Mouse (Mus musculus) embryonic facial prominence, embryonic 10.5 days (tissue): ENCODE data around the gene Tomm6. TPM values are rescaled to one million over a fixed set of nuclear protein-coding genes. Genes with fewer than 3 reads are reported as not detected.

ENCODE experiments used
- DNase-seq: peaks from one replicate; pipeline ENCODE4 v3.0.0-alpha.2; 2017; ENCODE audit warnings: low spot score
- H3K27ac ChIP-seq: fragments of 300-500 bp; sonication (generic); replicated peaks from 2 replicates; pipeline ENCODE4 v1.5.1; 2016; ENCODE audit warnings: mild to moderate bottlenecking
- H3K27me3 ChIP-seq: fragments of 300-500 bp; sonication (generic); replicated peaks from 2 replicates; pipeline ENCODE4 v1.6.1; 2016; ENCODE audit warnings: low read depth, mild to moderate bottlenecking; ENCODE audit not compliant: poor library complexity, severe bottlenecking
- H3K36me3 ChIP-seq: fragments of 300-500 bp; sonication (generic); replicated peaks from 2 replicates; pipeline ENCODE4 v1.6.1; 2016; ENCODE audit warnings: mild to moderate bottlenecking, moderate library complexity
- H3K4me1 ChIP-seq: fragments of 300-500 bp; sonication (generic); 2 replicates; pipeline ENCODE4 v1.6.1; 2016
- H3K4me3 ChIP-seq: fragments of 300-500 bp; sonication (generic); 2 replicates; pipeline ENCODE4 v1.5.1; 2016; ENCODE audit warnings: mild to moderate bottlenecking, moderate library complexity
- H3K9me3 ChIP-seq: fragments of 300-500 bp; sonication (generic); 2 replicates; pipeline ENCODE4 v1.6.1; 2016; ENCODE audit warnings: mild to moderate bottlenecking
- WGBS: fragments of 180-500 bp; shearing (Covaris S2); methylation state at CpG from one replicate; pipeline ENCODE4 v1.1.7; 2016; 5-methylcytosine and 5-hydroxymethylcytosine counted together
- polyA plus RNA-seq: library from polyadenylated mRNA; unstranded; fragments of >200 nt; fragmentation: Nextera tagmentation; extraction: Ambion mirVana; gene quantifications from 2 replicates; pipeline ENCODE4 v1.2.1, GENCODE M21; 2016

The Tomm6 gene
- polyA plus RNA-seq, 1 experiment from 2014 or later: 378 TPM

GRCm38 (mm10) chr17:47691650-47692049 is 3.5 kb upstream of the Tomm6 start:
- no peak overlapping the region for H3K27ac ChIP-seq
- 94% methylated on average over 3 of the region's 3 CpGs for WGBS
- peaks cover 46% of the 10 kb centered on the region for H3K4me1 ChIP-seq
- no peak overlapping the region for H3K4me3 ChIP-seq
- H3K36me3 ChIP-seq: no peaks in the 10 kb centered on the region; the same call in 1 of the 2 replicates
- peaks cover 56% of the 10 kb centered on the region for H3K27me3 ChIP-seq
- no peaks in the 10 kb centered on the region for H3K9me3 ChIP-seq
- DNase-seq: no peak

- 79% methylated on average over 8 of the region's 8 CpGs for WGBS
- H3K36me3 ChIP-seq: peaks cover 16% of the 10 kb centered on the region
- H3K4me3 ChIP-seq: peak overlapping the region; percentile 76
- DNase-seq: no peak
- H3K27me3 ChIP-seq: peaks cover 46% of the 10 kb centered on the region
- no peak overlapping the region for H3K27ac ChIP-seq
- H3K9me3 ChIP-seq: no peaks in the 10 kb centered on the region
- peaks cover 44% of the 10 kb centered on the region for H3K4me1 ChIP-seq
Measured at GRCm38 (mm10) chr17:47689894-47690293, 1.7 kb upstream of the Tomm6 start.

GRCm38 (mm10) chr17:47688608-47689575 is 706 bp upstream of the Tomm6 start, which contains the start of gene Frs3:
Frs3 (plus strand) TSS chr17:47689030.
- under 1% methylated on average over 58 of the region's 58 CpGs for WGBS
- peak within 1 kb of the TSS; percentile 76 for H3K4me3 ChIP-seq
- H3K27me3 ChIP-seq: peaks cover 45% of the 10 kb centered on the region
- peak within 1 kb of the TSS; percentile 86 for H3K27ac ChIP-seq
- peak; percentile 86 for DNase-seq
- no peaks in the 10 kb centered on the region for H3K9me3 ChIP-seq
- peaks cover 26% of the 10 kb centered on the region for H3K36me3 ChIP-seq
- peaks cover 35% of the 10 kb centered on the region for H3K4me1 ChIP-seq

- no peaks in the 10 kb centered on the region for H3K9me3 ChIP-seq
- DNase-seq: peak; percentile 97
- 1% methylated on average over 70 of the region's 70 CpGs for WGBS
- peaks cover 33% of the 10 kb centered on the region for H3K27me3 ChIP-seq
- peak overlapping the region; percentile 86 for H3K27ac ChIP-seq
- peaks cover 28% of the 10 kb centered on the region for H3K4me1 ChIP-seq
- peaks cover 38% of the 10 kb centered on the region for H3K36me3 ChIP-seq
- H3K4me3 ChIP-seq: peak overlapping the region; percentile 76
Measured at GRCm38 (mm10) chr17:47687409-47688343, 510 bp downstream of the Tomm6 start.

- Histone ChIP-seq H3K27me3 (no peaks in the 10 kb centered on the region), H3K4me3 (no peak overlapping the region), H3K36me3 (peaks cover 83% of the 10 kb centered on the region), H3K27ac (no peak overlapping the region), H3K4me1 (peaks cover 13% of the 10 kb centered on the region), H3K9me3 (no peaks in the 10 kb centered on the region)
- WGBS: 85% methylated on average over 4 of the region's 4 CpGs
- no peak for DNase-seq
Measured at GRCm38 (mm10) chr17:47682836-47683235, 5.3 kb downstream of the Tomm6 start.

- H3K27ac ChIP-seq: no peak overlapping the region
- peaks cover 78% of the 10 kb centered on the region for H3K36me3 ChIP-seq
- peaks cover 2% of the 10 kb centered on the region for H3K27me3 ChIP-seq
- H3K4me1 ChIP-seq: peaks cover 8% of the 10 kb centered on the region
- H3K4me3 ChIP-seq: no peak overlapping the region
- no peak for DNase-seq
- WGBS: 87% methylated on average over 5 of the region's 5 CpGs
- no peaks in the 10 kb centered on the region for H3K9me3 ChIP-seq
Measured at GRCm38 (mm10) chr17:47678702-47679101, 9.5 kb downstream of the Tomm6 start.

GRCm38 (mm10) chr17:47678238-47678637 is 9.9 kb downstream of the Tomm6 start:
- H3K36me3 ChIP-seq: peaks cover 74% of the 10 kb centered on the region
- no peak overlapping the region for H3K4me3 ChIP-seq
- no peak for DNase-seq
- WGBS: 88% methylated on average over 5 of the region's 5 CpGs
- H3K27me3 ChIP-seq: peaks cover 7% of the 10 kb centered on the region
- H3K4me1 ChIP-seq: peaks cover 12% of the 10 kb centered on the region
- no peaks in the 10 kb centered on the region for H3K9me3 ChIP-seq
- H3K27ac ChIP-seq: no peak overlapping the region

- peaks cover 23% of the 10 kb centered on the region for H3K27me3 ChIP-seq
- 0 out of 2 replicates have a peak overlapping the region, but pooled peaks have one; percentile 4 for H3K27ac ChIP-seq
- 22% methylated on average over 9 of the region's 9 CpGs for WGBS
- peaks cover 26% of the 10 kb centered on the region for H3K4me1 ChIP-seq
- H3K36me3 ChIP-seq: peaks cover 63% of the 10 kb centered on the region
- no peaks in the 10 kb centered on the region for H3K9me3 ChIP-seq
- H3K4me3 ChIP-seq: no peak overlapping the region
- DNase-seq: peak; percentile 72
Measured at GRCm38 (mm10) chr17:47676581-47676980, 11.6 kb downstream of the Tomm6 start.

- Histone ChIP-seq H3K4me3 (peak overlapping the region; percentile 63), H3K4me1 (peaks cover 26% of the 10 kb centered on the region), H3K27me3 (peaks cover 44% of the 10 kb centered on the region), H3K27ac (peak overlapping the region; percentile 71; the same call in 1 of the 2 replicates), H3K9me3 (no peaks in the 10 kb centered on the region), H3K36me3 (peaks cover 25% of the 10 kb centered on the region)
- peak; percentile 83 for DNase-seq
- 3% methylated on average over 68 of the region's 68 CpGs for WGBS
Measured at GRCm38 (mm10) chr17:47672311-47673111, 15.7 kb downstream of the Tomm6 start.

GRCm38 (mm10) chr17:47671988-47672310 is 16.2 kb downstream of the Tomm6 start:
- 8% methylated on average over 14 of the region's 14 CpGs for WGBS
- peaks cover 22% of the 10 kb centered on the region for H3K36me3 ChIP-seq
- H3K27me3 ChIP-seq: peaks cover 44% of the 10 kb centered on the region
- no peaks in the 10 kb centered on the region for H3K9me3 ChIP-seq
- DNase-seq: no peak
- peak overlapping the region; percentile 63 for H3K4me3 ChIP-seq
- H3K4me1 ChIP-seq: peaks cover 26% of the 10 kb centered on the region
- H3K27ac ChIP-seq: peak overlapping the region; percentile 71; the same call in 1 of the 2 replicates

GRCm38 (mm10) chr17:47669166-47669565 is 19.0 kb downstream of the Tomm6 start:
- no peaks in the 10 kb centered on the region for H3K9me3 ChIP-seq
- DNase-seq: no peak
- H3K36me3 ChIP-seq: peaks cover 6% of the 10 kb centered on the region; the same call in 1 of the 2 replicates
- H3K4me1 ChIP-seq: peaks cover 23% of the 10 kb centered on the region
- no peak overlapping the region for H3K27ac ChIP-seq
- no peak overlapping the region for H3K4me3 ChIP-seq
- 87% methylated on average over 4 of the region's 4 CpGs for WGBS
- H3K27me3 ChIP-seq: peaks cover 44% of the 10 kb centered on the region
